Mouse (Mus musculus): ENCODE results near the gene Csrp3.

Csrp3 gene

GRCm38 (mm10) chr7:48847820-48848650 is at the start of gene Csrp3:
Csrp3 (minus strand) TSS chr7:48848033.
- DNase-seq (ENCODE audit: low spot score in 2 of 2), result no peak

DNA sequence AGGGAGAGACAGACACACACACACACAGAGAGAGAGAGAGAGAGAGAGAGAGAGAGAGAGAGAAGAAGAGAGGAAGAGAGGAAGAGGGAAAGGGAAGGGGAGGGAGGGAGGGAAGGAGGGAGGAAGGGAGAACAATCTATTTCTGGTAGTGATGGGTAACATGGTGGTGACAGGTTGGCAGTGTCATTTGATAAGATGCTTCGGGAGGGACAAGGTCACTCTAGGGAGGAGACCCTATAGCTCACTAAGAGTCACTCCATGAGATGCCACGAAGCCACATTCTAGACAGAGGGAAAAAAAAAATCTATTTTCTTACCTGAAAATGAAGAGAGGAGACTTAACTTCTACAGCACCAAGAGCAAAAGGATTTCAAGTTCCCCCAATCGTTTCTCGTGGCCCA is 48.2 kb upstream of the Csrp3 start:
- no peak for DNase-seq (ENCODE audit: low spot score in 2 of 2)

- no peak for DNase-seq (ENCODE audit: low spot score in 2 of 2)
These were observed 47.6 kb upstream of the Csrp3 start for GRCm38 (mm10) chr7:48895475-48895874.

DNA sequence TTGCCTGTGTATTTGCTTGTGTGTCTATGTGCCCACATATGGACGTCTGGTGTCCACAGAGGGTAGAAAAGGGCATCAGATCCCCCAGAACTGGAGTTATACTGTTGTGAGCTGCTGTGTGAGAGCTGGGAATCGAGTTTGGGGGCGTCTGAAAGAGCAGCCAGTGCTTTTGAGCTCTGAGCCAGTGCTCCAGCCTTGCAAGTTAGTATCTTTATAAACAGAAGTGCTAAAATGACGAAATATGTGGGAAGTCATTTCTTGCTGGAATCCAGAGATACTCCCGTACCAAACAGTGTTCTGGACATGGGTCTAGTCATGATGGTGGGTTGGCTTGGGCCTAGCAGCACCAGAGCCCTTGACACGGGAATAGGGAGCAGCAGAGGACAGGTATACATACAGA is 46.9 kb upstream of the Csrp3 start:
- no peak for DNase-seq (ENCODE audit: low spot score in 2 of 2)

- peak; percentile 77 to 87 for DNase-seq (ENCODE audit: low spot score in 2 of 2)
These were observed 46.3 kb upstream of the Csrp3 start for GRCm38 (mm10) chr7:48894152-48894551.

DNA sequence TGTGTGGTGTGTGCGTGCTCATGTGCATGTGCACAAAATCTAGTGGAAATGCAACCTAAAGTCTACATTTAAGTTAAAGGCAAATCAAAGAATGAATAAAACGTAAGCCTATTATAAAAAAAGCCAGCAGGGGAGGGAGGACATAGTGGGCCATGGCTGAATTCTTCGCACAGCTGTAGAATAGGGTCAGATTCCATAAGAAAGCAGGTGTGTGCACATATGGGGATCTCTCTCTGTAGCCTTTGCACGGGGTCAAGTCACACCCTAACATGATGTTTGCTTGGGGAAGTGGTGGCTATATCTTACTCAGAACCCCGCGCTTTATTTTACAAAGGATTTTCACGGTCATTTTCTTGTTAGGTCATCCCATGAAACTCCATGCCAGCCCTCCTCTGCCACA is 45.3 kb upstream of the Csrp3 start:
- DNase-seq (ENCODE audit: low spot score in 2 of 2), result no peak

DNA sequence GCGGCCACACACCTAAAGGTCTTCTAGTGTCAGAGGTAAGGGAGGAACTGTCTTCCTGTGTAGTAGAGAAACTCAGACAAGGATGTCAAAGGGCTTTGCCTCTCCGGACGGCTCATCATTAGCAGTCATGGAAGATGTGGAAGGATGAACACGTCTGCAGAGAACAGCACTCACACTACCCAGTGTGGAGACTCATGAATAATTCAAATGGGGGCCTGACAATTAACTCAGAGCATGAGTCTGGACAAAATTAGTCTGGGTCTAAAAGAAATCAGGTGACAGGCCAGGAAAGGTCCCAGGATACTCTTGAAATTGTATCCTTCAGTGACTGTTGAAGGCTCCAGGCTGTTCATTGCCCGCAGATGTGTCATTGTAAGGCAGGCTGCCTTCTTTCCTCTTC is 43.2 kb upstream of the Csrp3 start:
- no peak for DNase-seq (ENCODE audit: low spot score in 2 of 2)

GRCm38 (mm10) chr7:48888751-48889150 is 40.9 kb upstream of the Csrp3 start:
- no peak for DNase-seq (ENCODE audit: low spot score in 2 of 2)

DNA sequence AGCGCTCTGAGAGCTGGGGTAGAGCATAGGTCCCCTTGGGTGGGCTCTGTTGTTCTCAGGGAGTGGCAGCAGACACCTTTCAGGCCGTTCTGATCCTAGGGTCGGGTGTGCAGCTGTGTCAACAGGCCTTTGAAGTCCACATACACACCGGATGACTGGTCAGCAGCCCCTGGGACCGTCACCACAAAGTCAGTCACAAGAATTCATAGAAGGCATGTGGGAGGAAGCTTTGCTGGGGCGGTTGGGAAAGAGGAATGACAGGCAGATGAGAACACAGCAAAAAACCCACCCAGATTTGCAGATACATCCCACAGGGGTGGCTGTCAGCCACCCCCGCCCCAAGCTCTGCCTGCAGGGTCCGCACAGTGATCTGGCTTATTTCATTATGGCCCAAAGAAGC is 40.1 kb upstream of the Csrp3 start:
- no peak for DNase-seq (ENCODE audit: low spot score in 2 of 2)

- no peak for DNase-seq (ENCODE audit: low spot score in 2 of 2)
These were observed 36.4 kb upstream of the Csrp3 start for GRCm38 (mm10) chr7:48884266-48884611.

DNA sequence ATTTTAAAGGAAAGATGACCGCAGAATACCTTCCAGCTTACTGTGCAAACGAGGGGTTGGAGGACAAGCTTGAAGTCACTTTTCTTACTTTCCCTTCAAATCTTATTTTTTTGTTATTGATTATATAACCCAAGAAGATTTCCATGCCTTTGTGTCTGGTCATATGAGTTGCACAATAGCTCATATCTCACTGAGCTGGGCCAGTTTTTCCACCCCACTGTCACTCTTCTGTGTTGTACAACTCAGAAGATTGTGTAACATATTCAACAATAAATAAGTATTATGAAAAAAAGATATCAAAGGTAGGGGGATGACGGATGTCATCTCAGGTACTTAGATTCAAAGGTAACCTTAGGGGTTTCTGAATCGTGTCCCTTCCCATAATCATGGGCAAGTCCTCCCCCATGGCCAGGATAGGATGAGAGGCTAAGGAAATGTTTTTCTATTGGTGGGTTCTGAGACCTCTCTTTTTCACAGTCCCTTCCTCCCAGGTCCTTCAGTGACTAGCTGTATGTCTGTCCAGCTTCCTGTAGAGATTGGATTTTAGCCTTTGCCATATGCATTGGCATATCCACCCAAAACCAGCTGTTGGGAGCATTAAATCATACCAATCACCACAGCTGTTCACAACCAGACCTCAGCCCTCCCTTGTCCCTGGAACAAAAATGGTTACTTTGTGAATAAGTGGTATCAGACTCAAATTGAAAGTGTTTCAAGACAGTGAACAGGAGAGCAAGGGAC is 35.9 kb upstream of the Csrp3 start:
- DNase-seq (ENCODE audit: low spot score in 2 of 2), result no peak

GRCm38 (mm10) chr7:48881971-48882609 is 34.3 kb upstream of the Csrp3 start:
- DNase-seq (ENCODE audit: low spot score in 2 of 2), result no peak

GRCm38 (mm10) chr7:48881486-48881885 is 33.7 kb upstream of the Csrp3 start, which contains the start of gene E2f8:
E2f8 (minus strand) TSS chr7:48881596.
- peak; percentile 71 to 78 for DNase-seq (ENCODE audit: low spot score in 2 of 2)

- DNase-seq (ENCODE audit: low spot score in 2 of 2), result peak; percentile 99
These were observed 33.0 kb upstream of the Csrp3 start for GRCm38 (mm10) chr7:48880591-48881481.

GRCm38 (mm10) chr7:48879574-48879973 is 31.7 kb upstream of the Csrp3 start:
- no peak for DNase-seq (ENCODE audit: low spot score in 2 of 2)

DNA sequence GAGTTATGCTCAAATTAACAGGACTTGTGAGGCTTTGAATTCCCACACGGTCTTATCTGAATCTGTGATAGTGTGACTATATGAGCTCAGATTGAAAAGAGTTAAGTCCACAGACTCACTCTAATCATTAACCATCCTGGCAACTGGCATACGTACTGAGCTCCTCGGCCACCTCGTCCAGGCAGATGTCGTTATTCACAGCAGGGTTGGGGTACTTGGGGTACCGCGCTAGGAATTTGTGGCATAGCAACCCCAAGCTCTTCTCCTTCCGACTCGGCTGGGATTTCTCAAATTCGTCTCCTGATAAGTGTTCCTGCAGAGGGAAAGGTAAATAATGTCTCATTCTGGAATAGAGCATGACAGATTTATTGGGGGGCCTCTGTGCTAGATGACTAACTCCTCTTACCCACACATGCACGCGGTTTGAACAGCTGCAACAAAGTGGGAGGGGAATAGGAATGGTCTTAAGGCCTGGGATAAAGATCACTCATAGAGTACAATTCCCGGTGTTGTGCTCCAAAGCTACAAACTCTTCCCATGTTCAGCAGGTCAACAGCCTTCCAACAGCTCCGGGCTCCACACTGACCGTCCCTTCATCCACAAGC is 30.1 kb upstream of the Csrp3 start:
- no peak for DNase-seq (ENCODE audit: low spot score in 2 of 2)

DNA sequence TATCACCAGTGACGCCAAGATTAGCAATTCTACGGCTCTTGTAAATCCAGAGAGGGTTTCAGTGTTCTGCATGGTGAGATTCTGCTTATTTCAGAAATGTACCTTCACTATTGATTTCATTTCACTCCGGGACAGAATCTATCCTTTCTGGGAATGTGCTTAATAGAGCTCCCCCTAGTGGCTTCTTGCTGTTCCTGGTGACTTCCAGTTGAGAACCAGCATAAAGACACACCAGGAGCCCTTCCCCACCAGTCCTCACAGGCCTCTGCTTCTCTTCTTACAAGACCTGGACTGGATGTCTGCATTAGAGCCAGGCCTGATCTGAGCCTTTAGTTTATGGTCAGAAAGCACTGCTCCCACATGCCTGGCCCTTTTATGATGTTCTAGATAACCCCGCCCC is 28.7 kb upstream of the Csrp3 start:
- peak; percentile 59 to 69 for DNase-seq (ENCODE audit: low spot score in 2 of 2)

DNA sequence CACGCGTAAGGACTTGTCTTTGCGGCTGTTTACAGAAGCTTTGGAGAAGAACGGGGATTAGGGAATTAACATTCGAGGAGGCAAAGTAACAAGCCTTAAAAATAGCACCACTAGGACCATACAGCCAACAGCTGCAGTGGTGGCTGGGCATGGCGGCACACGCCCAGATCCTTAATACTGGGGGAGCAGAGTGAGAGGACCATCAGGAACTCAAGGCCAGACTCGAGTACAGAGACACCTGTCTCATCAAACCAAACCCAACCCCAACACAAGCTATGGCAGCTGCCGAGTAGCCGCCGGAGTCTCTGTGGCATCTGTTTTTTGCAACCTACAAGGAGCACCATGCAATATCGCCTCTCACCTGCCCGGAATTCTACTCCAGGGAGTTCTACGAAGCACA is 27.3 kb upstream of the Csrp3 start:
- no peak for DNase-seq (ENCODE audit: low spot score in 2 of 2)

DNA sequence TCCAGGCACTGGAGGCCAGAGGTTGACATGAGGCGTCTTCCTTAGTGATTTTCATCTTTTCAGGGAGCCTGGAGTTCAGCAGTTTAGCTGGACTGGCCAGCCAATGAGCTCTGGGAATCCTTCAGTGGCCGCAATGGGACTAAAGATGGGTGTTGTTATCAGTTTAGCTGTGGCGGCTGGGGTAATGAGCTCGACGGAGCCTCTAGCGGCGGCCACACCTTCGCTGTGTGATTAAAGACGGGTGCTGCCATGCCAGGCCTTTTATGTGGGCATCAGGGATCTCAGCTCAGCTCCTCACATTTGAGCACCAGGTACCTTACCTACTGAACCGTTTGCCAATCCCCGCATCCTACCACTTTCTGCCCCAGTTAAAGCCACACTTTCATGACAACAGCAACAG is 23.5 kb upstream of the Csrp3 start:
- no peak for DNase-seq (ENCODE audit: low spot score in 2 of 2)

DNA sequence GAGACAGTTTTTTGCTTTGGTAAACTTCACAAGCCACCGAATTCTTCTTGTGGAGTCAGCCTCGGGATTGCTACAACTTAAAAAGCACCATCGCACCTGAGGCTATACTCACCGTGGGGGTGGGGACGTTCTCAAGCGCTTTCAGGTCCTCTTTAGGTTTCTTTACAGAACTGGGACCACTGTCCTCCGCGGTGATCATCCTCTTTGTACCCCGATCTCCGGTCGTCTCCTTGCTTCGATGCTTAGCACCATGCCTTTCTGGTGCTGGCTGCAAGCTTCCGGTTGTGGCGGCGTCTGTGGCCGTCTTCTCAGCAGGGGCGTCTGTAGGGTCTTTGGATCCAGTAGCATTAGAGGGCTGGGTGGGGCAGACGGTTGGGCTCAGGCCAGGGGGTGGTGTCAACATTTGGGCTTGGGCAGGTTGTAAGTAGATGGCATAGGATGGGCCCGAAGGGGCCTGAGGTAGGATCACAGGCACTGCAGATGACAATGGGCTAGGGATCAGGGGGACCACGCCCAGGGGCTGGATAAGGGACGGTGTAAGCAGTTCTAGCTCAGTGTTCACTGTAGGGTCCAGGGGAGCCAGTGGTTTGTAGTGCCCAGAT is 22.8 kb upstream of the Csrp3 start:
- DNase-seq (ENCODE audit: low spot score in 2 of 2), result no peak

GRCm38 (mm10) chr7:48870144-48870543 is 22.3 kb upstream of the Csrp3 start:
- DNase-seq (ENCODE audit: low spot score in 2 of 2), result no peak

Data from right cerebral cortex, postnatal 10 days (tissue).